Mouse (Mus musculus): Measurements from ENCODE around the gene Wdsub1. TPM values are rescaled to one million over a fixed set of nuclear protein-coding genes. Genes with fewer than 3 reads are reported as not detected.

Gene Wdsub1
- total and polyA plus RNA-seq, 3 experiments, result 8.2 to 13.5 (median 12.9) TPM

GRCm38 (mm10) chr2:59843848-59844247, 38.5 kb downstream of the Wdsub1 start:
- in situ Hi-C loops (cut with MboI; ENCODE audit: low pct_ligation_motif_present, low pct_unique_long_range_greater_than_20kb, low sequenced_read_pairs) (no loop called here), dilution Hi-C loops (cut with MboI; ENCODE audit: extremely low pct_ligation_motif_present, extremely low pct_unique_long_range_greater_than_20kb, low sequenced_read_pairs) (no loop called here)
- H3K9ac ChIP-seq (ENCODE audit: insufficient read depth, low read depth), result no peak overlapping the region
- no peak overlapping the region for H3K4me2 ChIP-seq (ENCODE audit: insufficient read depth, low read depth, poor library complexity, severe bottlenecking)
- H3K4me3 ChIP-seq (replicated peaks in 1 of 3; ENCODE audit: low read depth in 2 of 3, low read length in 2 of 3, poor library complexity in 1 of 3), result no peak overlapping the region
- peaks cover 0 to 13% of the 10 kb centered on the region in 2 experiments; a peak in 2 of 4 replicates for H3K4me1 ChIP-seq (ENCODE audit: control insufficient read depth in 1 of 2, insufficient read depth in 2 of 2)
- no peak for DNase-seq (ENCODE audit: extremely low read depth)
- no peaks in the 10 kb centered on the region for H3K79me2 ChIP-seq (replicated peaks; ENCODE audit: control insufficient read depth, extremely low read depth, insufficient read depth, poor library complexity, severe bottlenecking)
- H3K27me3 ChIP-seq (replicated peaks), result no peaks in the 10 kb centered on the region
- no peaks in the 10 kb centered on the region for H3K9me3 ChIP-seq (replicated peaks; ENCODE audit: low read length)
- H3K36me3 ChIP-seq (replicated peaks in 1 of 2; ENCODE audit: control insufficient read depth in 1 of 2, insufficient read depth in 1 of 2, low read length in 1 of 2), result no peaks in the 10 kb centered on the region
- TF ChIP-seq E2F4 (IDR thresholded peaks at IDR 0.05; ENCODE audit: insufficient replicate concordance, low read depth, low read length), result no peak
- no peak for TF ChIP-seq ELF1 (IDR thresholded peaks at IDR 0.05; ENCODE audit: low read depth, low read length)
- TF ChIP-seq CHD2 (IDR thresholded peaks at IDR 0.05; ENCODE audit: low read length), result no peak
- no peak for TF ChIP-seq BHLHE40 (IDR thresholded peaks at IDR 0.05; ENCODE audit: low read depth, low read length)
- no peak overlapping the region for H3K27ac ChIP-seq (ENCODE audit: insufficient read depth, low read depth)

GRCm38 (mm10) chr2:59843156-59843555, 39.2 kb downstream of the Wdsub1 start:
- no peak overlapping the region for H3K9ac ChIP-seq (ENCODE audit: insufficient read depth, low read depth)
- no peak overlapping the region for H3K4me3 ChIP-seq (replicated peaks in 1 of 3; ENCODE audit: low read depth in 2 of 3, low read length in 2 of 3, poor library complexity in 1 of 3)
- H3K27ac ChIP-seq (ENCODE audit: insufficient read depth, low read depth), result no peak overlapping the region
- in situ Hi-C loops (cut with MboI; ENCODE audit: low pct_ligation_motif_present, low pct_unique_long_range_greater_than_20kb, low sequenced_read_pairs) (no loop called here), dilution Hi-C loops (cut with MboI; ENCODE audit: extremely low pct_ligation_motif_present, extremely low pct_unique_long_range_greater_than_20kb, low sequenced_read_pairs) (no loop called here)
- no peak overlapping the region for H3K4me2 ChIP-seq (ENCODE audit: insufficient read depth, low read depth, poor library complexity, severe bottlenecking)
- H3K79me2 ChIP-seq (replicated peaks; ENCODE audit: control insufficient read depth, extremely low read depth, insufficient read depth, poor library complexity, severe bottlenecking), result no peaks in the 10 kb centered on the region
- H3K27me3 ChIP-seq (replicated peaks), result no peaks in the 10 kb centered on the region
- no peaks in the 10 kb centered on the region for H3K36me3 ChIP-seq (replicated peaks in 1 of 2; ENCODE audit: control insufficient read depth in 1 of 2, insufficient read depth in 1 of 2, low read length in 1 of 2)
- peaks cover 0 to 13% of the 10 kb centered on the region in 2 experiments; a peak in 2 of 4 replicates for H3K4me1 ChIP-seq (ENCODE audit: control insufficient read depth in 1 of 2, insufficient read depth in 2 of 2)
- DNase-seq (ENCODE audit: extremely low read depth), result no peak
- TF ChIP-seq USF1 (IDR thresholded peaks at IDR 0.05; ENCODE audit: low read depth, low read length), result no peak
- TF ChIP-seq MAX (IDR thresholded peaks at IDR 0.05; ENCODE audit: low read length), result no peak
- TF ChIP-seq NRF1 (IDR thresholded peaks at IDR 0.05; ENCODE audit: low read depth, low read length), result no peak
- no peak for TF ChIP-seq RCOR1 (conservative IDR thresholded peaks at IDR 0.05; ENCODE audit: low read depth, low read length)
- no peak for TF ChIP-seq USF2 (conservative IDR thresholded peaks at IDR 0.05; ENCODE audit: low read depth, low read length)
- TF ChIP-seq GABPA (IDR thresholded peaks at IDR 0.05; ENCODE audit: insufficient replicate concordance, low read depth, low read length), result no peak
- H3K9me3 ChIP-seq (replicated peaks; ENCODE audit: low read length), result no peaks in the 10 kb centered on the region

GRCm38 (mm10) chr2:59842556-59843008, 39.8 kb downstream of the Wdsub1 start:
- H3K4me2 ChIP-seq (ENCODE audit: insufficient read depth, low read depth, poor library complexity, severe bottlenecking), result no peak overlapping the region
- dilution Hi-C loops (cut with MboI; ENCODE audit: extremely low pct_ligation_motif_present, extremely low pct_unique_long_range_greater_than_20kb, low sequenced_read_pairs), result no loop called here

More at GRCm38 (mm10) chr2:59842556-59843008, 39.8 kb downstream of the Wdsub1 start:
- H3K9ac ChIP-seq (ENCODE audit: insufficient read depth, low read depth), result no peak overlapping the region
- H3K9me3 ChIP-seq (replicated peaks; ENCODE audit: low read length), result peaks cover 5% of the 10 kb centered on the region
- no peak overlapping the region for H3K4me3 ChIP-seq (replicated peaks in 1 of 3; ENCODE audit: low read depth in 2 of 3, low read length in 2 of 3, poor library complexity in 1 of 3)
- no peak for TF ChIP-seq IRF4 (IDR thresholded peaks at IDR 0.05; ENCODE audit: low read depth, low read length)
- TF ChIP-seq UBTF (IDR thresholded peaks at IDR 0.05; ENCODE audit: low read depth, low read length), result no peak
- TF ChIP-seq MAFK (IDR thresholded peaks at IDR 0.05; ENCODE audit: insufficient replicate concordance, low read length), result no peak
- no peak for TF ChIP-seq ETS1 (conservative IDR thresholded peaks at IDR 0.05; ENCODE audit: low read depth, low read length)
- TF ChIP-seq BHLHE40 (IDR thresholded peaks at IDR 0.05; ENCODE audit: low read depth, low read length), result no peak
- no peak for TF ChIP-seq ZMIZ1 (IDR thresholded peaks at IDR 0.05; ENCODE audit: low read depth, low read length)
- no peak for TF ChIP-seq GABPA (IDR thresholded peaks at IDR 0.05; ENCODE audit: insufficient replicate concordance, low read depth, low read length)
- H3K4me1 ChIP-seq (ENCODE audit: control insufficient read depth in 1 of 2, insufficient read depth in 2 of 2), result peaks cover 0 to 13% of the 10 kb centered on the region in 2 experiments; a peak in 2 of 4 replicates
- no peak overlapping the region for H3K27ac ChIP-seq (ENCODE audit: insufficient read depth, low read depth)
- in situ Hi-C loops (cut with MboI; ENCODE audit: low pct_ligation_motif_present, low pct_unique_long_range_greater_than_20kb, low sequenced_read_pairs), result no loop called here
- H3K79me2 ChIP-seq (replicated peaks; ENCODE audit: control insufficient read depth, extremely low read depth, insufficient read depth, poor library complexity, severe bottlenecking), result no peaks in the 10 kb centered on the region
- H3K36me3 ChIP-seq (replicated peaks in 1 of 2; ENCODE audit: control insufficient read depth in 1 of 2, insufficient read depth in 1 of 2, low read length in 1 of 2), result no peaks in the 10 kb centered on the region
- no peak for DNase-seq (ENCODE audit: extremely low read depth)
- H3K27me3 ChIP-seq (replicated peaks), result no peaks in the 10 kb centered on the region

Data from CH12.LX (cell line).